Mouse (Mus musculus) macrophage (primary cell): ENCODE measurements around the gene Tuba1a. TPM values are rescaled to one million over a fixed set of nuclear protein-coding genes. Genes with fewer than 3 reads are reported as not detected.
A peak's percentile ranks its signal among the peaks of the same experiment; 100 is the strongest.
"Not testable (repeated sequence)": the region's sequence is repeated elsewhere in the genome, so short reads cannot be mapped to it uniquely, and the experiment has no call there.

Experiments
- H3K27ac ChIP-seq: fragments of 350-480 bp; formaldehyde crosslinking; 2 replicates; pipeline ENCODE4 v1.9.0; 2021
- H3K36me3 ChIP-seq: fragments of 350-480 bp; formaldehyde crosslinking; 2 replicates; pipeline ENCODE4 v1.9.0; 2021; ENCODE audit errors: inconsistent target
- H3K4me3 ChIP-seq: fragments of 350-480 bp; formaldehyde crosslinking; 2 replicates; pipeline ENCODE4 v1.9.0; 2021; ENCODE audit errors: inconsistent target
- H3K79me2 ChIP-seq: fragments of 350-480 bp; formaldehyde crosslinking; 2 replicates; pipeline ENCODE4 v1.9.0; 2021; ENCODE audit errors: inconsistent target
- WGBS: methylation state at CpG from one replicate; pipeline ENCODE4 v1.1.7; 2026; ENCODE audit warnings: inconsistent platforms; ENCODE audit not compliant: missing documents; 5-methylcytosine and 5-hydroxymethylcytosine counted together
- polyA plus RNA-seq: library from polyadenylated mRNA; stranded (reverse); fragments of 250-400 nt; gene quantifications from 3 replicates; pipeline ENCODE4 v1.2.4, GENCODE M21; 2018; ENCODE audit warnings: inconsistent platforms

Tuba1a gene
- polyA plus RNA-seq, 1 experiment from 2014 or later, result 73.9 TPM

DNA sequence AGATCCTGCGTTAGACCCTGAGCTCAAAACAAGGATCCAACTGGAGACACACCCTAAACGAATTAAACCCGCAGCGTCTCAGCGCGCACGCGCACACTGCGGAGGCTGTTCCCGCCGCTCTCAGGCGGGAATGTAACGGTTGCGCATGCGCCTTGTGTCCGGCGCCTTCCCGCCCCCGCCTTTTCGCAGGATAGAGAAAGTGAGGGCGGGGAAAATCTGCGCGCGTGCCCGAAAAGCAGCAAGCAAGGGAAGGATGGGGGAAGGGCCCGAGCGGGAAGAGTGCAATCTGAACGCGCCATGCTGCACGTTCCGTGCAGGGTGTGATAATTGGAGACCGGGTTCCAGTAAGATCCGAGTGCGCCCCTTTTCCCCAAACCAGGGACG is 19.7 kb downstream of the Tuba1a start:
- under 1% methylated on average over 34 of the region's 35 CpGs for WGBS
- Histone ChIP-seq H3K4me3 (peak overlapping the region; percentile 89), H3K36me3 (no peaks in the 10 kb centered on the region), H3K27ac (peak overlapping the region; percentile 95), H3K79me2 (peaks cover 23% of the 10 kb centered on the region)

DNA sequence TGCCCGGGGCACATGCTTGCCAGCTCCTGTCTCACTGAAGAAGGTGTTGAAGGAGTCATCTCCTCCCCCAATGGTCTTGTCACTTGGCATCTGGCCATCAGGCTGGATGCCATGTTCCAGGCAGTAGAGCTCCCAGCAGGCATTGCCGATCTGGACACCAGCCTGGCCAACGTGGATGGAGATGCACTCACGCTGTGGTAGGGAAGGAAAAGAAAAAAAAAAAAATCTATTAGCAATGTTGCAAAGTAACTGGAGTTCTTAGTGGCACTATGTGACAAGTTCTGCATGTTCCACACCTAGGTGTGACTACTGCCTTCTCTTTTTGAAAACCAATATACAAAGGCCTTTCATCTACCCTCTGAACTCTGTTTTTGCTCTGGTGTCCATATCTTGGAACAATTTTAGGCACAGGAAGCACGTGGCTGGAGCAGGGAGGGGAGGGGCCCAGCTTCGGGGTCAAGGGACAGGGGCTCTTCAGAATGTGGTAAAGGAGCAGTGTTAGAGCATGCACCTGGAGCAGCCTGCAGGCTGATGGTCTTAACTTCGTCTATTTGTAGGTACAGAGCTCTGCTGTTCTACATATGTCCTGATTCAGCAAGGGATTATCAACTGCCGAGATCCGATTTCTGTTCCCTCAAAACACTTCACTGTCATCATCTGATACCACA is 20.4 kb downstream of the Tuba1a start:
- peak overlapping the region; percentile 95 for H3K27ac ChIP-seq
- H3K4me3 ChIP-seq, result peak overlapping the region; percentile 89
- H3K79me2 ChIP-seq, result peaks cover 23% of the 10 kb centered on the region
- H3K36me3 ChIP-seq, result not testable (repeated sequence)
- 3% methylated on average over 7 of the region's 9 CpGs for WGBS

DNA sequence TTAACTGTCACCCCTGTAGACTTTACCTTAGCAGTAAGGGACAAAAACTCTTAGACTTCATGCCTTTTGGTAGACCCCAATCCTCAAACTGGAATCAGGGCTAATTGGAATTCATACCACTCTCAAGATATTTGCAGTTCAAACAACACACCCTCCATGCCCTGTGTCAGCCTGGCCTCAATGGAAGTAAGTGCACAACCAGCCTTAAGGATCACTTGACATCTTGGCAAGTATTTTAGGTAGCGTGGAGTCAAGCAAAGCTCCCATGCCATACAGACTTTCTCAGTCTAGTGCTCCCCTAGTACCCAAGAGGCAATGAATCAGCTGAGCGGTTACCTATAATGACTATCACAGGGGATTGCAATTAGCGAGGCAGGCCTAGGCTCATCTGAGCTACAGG is 22.5 kb downstream of the Tuba1a start:
- H3K79me2 ChIP-seq, result peaks cover 23% of the 10 kb centered on the region
- no peak overlapping the region for H3K27ac ChIP-seq
- H3K36me3 ChIP-seq, result no peaks in the 10 kb centered on the region
- 90% methylated on average over 3 of the region's 3 CpGs for WGBS
- H3K4me3 ChIP-seq, result no peak overlapping the region

DNA sequence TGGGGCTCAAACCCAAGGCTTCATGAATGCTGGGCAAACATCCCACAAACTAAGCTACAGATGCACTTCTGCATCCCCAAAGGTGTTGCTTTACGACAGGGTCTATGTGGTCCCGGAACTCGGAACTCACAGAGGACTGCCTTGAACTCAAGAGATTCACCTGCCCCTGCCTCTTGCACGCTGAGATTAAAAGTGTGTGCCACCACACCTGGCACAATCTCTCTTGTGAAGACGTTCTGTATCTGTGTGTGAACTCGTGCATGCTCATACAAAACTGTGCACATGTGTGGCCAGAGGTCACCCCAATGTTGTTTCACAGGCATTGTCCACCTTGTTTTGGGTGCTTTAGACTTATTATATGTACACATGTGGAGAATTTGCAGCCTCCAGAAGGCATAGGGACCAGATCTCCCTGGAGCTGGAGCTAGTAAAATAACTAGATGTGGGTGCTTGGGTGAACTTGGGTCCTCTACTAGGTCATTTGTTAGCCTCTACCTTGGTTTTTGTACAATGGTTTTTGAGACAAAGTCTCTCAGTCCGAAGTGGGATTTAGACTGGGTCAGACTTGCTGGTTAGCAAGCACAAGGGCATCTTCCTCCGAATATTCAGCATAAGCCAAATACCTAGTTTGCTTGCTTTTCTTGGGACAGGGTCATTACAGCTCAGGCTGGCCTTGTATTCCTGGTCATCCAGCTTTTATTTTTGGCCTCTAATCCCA is 23.3 kb downstream of the Tuba1a start:
- 75% methylated on average over 8 of the region's 8 CpGs for WGBS
- no peaks in the 10 kb centered on the region for H3K36me3 ChIP-seq
- H3K4me3 ChIP-seq, result no peak overlapping the region
- H3K79me2 ChIP-seq, result peaks cover 14% of the 10 kb centered on the region
- no peak overlapping the region for H3K27ac ChIP-seq

DNA sequence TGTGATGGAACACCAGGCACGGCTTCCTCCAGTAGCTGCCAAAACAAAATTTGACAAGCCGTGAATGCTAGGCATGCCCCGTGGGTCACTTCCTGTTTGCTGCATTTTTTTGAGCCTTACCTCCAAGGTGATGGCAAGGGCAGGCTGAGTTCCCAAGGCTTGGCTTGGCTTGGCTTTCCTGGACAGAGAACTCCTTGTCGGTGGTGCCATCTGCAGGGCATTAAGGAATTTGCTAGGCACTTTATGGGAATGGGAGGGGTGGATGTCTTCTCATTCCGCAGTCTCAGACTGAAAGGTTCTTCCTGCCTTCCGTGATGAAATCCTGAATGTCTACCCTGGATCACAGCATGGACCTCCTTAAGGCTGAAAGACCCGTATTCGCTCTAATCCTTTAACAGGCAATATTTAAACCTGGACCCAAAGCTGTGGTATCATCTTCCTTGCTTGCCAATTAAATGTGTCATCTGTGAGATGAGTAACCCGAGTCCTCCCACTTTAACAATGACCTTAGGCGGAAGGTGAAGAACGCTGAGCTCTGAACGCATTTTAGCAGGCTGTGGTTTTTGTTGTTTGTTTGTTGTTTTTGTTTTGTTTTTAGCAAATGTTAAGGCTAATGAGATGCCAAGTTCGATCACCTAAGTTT is 24.8 kb downstream of the Tuba1a start:
- 34% methylated on average over 13 of the region's 13 CpGs for WGBS
- Histone ChIP-seq H3K27ac (no peak overlapping the region), H3K4me3 (no peak overlapping the region), H3K36me3 (no peaks in the 10 kb centered on the region), H3K79me2 (peaks cover 9% of the 10 kb centered on the region)

DNA sequence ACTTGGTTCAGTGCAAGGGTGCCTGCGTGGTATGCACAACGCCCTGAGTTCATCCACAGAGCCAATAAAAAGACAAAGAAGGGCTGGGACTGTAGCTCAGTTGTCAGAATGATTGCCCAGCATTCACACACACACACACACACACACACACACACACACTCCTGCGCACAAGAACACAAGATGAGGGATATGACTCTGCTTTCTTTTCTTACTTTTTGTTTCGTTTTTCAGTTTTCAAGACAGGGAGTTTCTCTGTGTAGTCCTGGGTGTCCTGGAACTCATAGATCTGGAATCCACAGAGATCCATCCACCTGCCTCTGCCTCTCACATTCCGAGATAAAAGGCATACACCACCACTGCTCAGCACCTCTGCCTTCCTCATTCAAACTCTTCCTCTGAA is 25.9 kb downstream of the Tuba1a start:
- H3K79me2 ChIP-seq, result no peaks in the 10 kb centered on the region
- H3K4me3 ChIP-seq, result no peak overlapping the region
- no peaks in the 10 kb centered on the region for H3K36me3 ChIP-seq
- no peak overlapping the region for H3K27ac ChIP-seq
- 36% methylated on average over 5 of the region's 5 CpGs for WGBS

DNA sequence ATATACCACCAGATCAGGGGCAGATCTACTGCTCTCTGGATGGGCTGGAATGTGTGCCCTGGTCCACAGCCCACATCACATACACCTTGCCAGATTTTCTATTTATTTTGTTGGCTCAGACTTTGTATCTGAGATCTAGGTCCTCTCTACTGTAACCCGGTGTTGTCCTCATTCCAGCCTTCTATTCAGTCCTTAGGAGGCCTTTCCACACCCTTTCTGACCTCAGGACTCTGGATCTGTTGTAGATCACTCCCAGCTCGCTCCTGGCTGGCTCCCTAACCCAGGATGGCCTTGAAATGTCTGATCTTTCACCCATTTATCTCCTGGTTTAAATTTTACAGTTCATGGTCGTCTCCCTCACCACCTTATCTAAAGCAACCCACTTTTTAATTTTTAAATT is 28.8 kb downstream of the Tuba1a start:
- Histone ChIP-seq H3K27ac (no peak overlapping the region), H3K36me3 (no peaks in the 10 kb centered on the region), H3K79me2 (no peaks in the 10 kb centered on the region), H3K4me3 (no peak overlapping the region)
- 95% methylated on average over 3 of the region's 3 CpGs for WGBS

DNA sequence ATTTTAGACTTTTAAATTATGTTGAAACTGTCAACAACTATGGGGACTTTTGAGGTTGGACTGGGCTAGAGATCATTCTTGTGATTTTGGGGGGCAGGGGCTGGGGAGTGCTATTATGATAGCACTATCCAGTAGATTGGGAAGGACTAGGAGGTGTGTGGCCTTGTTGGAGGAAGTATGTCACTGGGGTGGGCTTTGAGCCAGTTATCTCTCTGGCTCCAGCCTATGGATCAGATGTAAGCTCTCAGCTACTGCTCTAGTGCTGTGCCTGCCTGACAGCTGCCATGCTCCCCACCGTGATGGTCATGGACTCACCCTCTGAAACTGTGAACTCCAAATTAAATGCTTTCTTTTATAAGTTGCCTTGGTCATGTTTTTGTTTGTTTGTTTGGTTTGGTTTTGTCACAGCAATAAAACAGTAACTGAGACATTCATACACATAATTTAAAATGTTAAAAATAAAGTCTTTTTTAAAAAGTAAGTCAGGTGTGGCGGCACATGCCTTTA is 30.4 kb downstream of the Tuba1a start:
- H3K27ac ChIP-seq, result no peak overlapping the region
- 100% methylated on average over 2 of the region's 2 CpGs for WGBS

DNA sequence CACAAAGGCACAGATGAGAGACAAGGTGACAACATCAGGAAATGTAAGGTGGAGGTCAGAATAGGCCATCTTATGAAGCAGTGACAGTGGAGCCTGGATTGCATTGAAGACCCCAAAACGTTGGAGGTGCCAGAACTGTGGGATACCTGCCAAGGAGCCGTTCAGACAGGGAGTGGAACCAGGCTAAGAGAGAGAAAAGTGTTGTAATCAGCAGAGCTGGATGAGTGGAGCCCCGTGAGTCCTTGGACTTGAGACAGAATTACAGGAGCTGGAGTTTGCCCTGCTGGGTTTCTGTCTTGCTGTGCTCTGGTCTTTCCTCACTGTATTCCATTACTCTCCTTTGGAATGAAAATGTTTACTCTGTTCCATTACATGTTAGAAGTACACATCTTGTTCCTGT is 30.9 kb downstream of the Tuba1a start:
- no peaks in the 10 kb centered on the region for H3K36me3 ChIP-seq
- H3K4me3 ChIP-seq, result no peak overlapping the region
- no peak overlapping the region for H3K27ac ChIP-seq
- 72% methylated on average over 3 of the region's 3 CpGs for WGBS
- H3K79me2 ChIP-seq, result no peaks in the 10 kb centered on the region

More for the DNA sequence above, 30.4 kb downstream of the Tuba1a start:
- Histone ChIP-seq H3K36me3 (no peaks in the 10 kb centered on the region), H3K4me3 (no peak overlapping the region), H3K79me2 (no peaks in the 10 kb centered on the region)

DNA sequence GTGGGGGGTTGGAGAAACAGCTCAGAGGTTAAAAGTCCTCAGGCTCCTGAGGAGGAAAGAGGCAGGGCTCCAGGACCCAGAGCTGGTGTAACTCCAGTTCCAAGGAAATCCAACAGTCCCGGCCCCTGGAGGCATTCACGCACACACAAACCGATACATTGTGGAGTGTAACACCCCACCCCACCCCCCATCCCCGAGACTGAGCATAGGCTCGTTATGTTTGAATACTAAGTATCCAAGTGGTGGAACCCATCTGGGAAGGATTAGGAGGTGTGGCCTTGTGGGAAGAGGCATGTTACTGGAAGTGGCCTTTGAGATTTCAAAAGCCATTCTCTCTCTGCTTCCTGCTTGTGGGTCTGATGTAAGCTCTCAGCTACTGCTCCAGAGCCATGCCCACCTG is 32.0 kb downstream of the Tuba1a start:
- Histone ChIP-seq H3K36me3 (no peaks in the 10 kb centered on the region), H3K4me3 (no peak overlapping the region), H3K79me2 (peaks cover 5% of the 10 kb centered on the region; the same call in 1 of the 2 replicates), H3K27ac (no peak overlapping the region)
- 84% methylated on average over 4 of the region's 5 CpGs for WGBS

DNA sequence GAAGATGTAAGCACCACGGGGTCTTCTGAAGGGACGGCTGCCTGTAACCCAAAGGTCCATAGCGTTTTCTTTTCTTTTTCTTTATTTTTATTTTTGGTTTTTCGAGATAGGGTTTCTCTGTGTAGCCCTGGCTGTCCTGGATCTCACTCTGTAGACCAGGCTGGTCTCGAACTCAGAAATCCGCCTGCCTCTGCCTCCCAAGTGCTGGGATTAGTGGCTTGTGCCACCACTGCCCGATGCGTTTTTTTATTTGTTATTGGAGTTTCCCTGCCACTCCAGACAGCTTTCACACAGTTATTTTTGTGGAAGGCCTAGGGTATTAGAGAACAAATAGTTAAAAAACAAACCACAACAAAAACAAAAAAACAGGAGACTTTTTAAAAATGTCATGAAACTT is 35.0 kb downstream of the Tuba1a start:
- H3K27ac ChIP-seq, result peak overlapping the region; percentile 2; the same call in 1 of the 2 replicates
- H3K79me2 ChIP-seq, result peaks cover 23% of the 10 kb centered on the region; the same call in 1 of the 2 replicates
- not testable (repeated sequence) for H3K36me3 ChIP-seq
- peak overlapping the region; percentile 58 for H3K4me3 ChIP-seq
- WGBS, result 9% methylated on average over 8 of the region's 8 CpGs

DNA sequence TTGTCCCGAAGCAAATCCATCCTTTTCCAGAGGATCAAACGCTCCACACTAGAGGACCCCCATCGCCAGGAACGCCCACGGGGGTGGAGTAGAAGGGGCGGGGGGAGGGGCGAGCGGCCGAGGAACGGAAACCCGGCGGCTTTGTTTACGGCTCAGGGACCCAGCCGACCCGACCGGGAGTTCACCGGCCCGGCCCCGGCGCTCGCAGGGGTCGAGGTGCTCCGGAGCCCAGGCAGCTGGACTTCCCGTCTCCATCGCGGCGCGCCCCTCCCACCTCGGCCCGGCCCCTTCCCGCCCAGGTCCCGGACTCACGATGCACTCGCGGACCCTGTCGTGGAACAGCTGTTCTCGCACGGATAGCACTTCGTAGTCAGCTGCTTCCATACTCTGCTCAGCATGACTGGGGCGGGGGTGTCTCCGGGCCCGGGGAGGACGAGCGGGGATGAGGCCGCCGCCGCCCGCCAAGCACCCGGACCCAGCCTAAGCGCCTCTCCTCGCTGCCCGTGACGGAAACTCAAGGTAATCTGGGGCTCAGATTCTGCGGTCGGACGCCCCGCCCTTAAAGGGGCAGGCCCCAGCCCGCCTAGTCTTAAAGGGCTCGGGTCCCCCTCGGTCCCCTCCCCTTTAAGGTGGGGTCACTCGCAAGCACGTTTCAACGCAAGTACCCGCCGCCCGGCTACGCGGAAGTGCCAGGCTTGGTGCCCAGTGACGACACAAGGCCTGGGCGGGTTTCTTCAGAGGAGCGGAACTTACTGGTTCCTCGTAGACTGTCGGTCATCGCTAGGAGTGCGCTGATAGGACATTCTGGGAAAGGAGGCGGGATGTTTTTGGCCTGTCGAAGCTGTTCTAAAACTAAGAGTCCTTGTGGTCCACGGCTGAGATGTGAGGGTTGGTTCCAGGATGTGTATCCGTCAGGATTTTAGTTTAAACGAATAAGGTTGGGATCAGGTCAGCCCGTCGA is 35.7 kb downstream of the Tuba1a start, which contains the start of gene Lmbr1l:
Gene Lmbr1l (minus strand): TSS at position 694 of the 961 bp plus-strand sequence.
- Histone ChIP-seq H3K4me3 (peak within 1 kb of the TSS; percentile 58), H3K27ac (peak within 1 kb of the TSS; percentile 2; the same call in 1 of the 2 replicates), H3K36me3 (peaks cover under 1% of the 10 kb centered on the region; the same call in 1 of the 2 replicates), H3K79me2 (peaks cover 23% of the 10 kb centered on the region; the same call in 1 of the 2 replicates)
- WGBS, result under 1% methylated on average over 78 of the region's 82 CpGs

DNA sequence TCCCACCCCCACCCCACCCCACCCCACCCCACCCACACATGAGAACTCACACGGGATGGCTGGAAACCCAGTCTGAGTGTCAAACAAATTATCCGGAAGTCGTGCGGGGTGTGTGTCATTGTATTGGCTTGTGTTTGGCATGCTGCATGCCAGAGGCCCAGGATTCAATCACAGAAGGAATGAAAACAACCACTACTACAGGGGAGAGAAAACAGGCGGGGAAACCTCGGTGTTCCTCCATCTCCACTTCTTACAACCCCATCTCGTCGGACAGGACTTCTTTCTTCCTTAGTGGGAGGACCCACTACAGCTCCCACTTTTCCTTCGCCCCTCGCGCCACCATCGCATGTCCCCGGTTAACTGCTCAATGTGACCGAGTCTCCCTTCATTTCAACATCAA is 36.4 kb downstream of the Tuba1a start:
- no peak overlapping the region for H3K27ac ChIP-seq
- H3K4me3 ChIP-seq, result peak overlapping the region; percentile 58
- WGBS, result under 1% methylated on average over 14 of the region's 14 CpGs

DNA sequence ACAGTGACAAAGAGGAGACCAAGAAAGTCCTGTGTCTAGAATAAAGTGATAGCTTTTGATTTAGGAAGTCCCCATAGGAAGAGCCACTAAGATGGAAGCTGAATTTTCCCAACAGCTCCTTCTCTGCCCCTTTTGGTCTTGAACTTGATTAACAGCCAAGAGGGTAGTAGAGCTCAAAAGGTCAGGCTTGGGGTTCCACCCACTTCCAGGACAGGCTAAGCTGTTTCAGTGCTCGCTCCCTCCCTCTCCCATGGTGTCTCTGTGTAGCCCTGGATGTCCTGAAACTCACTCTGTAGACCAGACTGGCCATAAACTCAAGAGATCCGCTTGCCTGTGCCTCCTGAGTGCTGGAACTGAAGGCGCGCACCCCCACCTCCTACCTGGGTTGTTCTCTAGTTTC is 37.5 kb downstream of the Tuba1a start:
- H3K4me3 ChIP-seq, result no peak overlapping the region
- H3K79me2 ChIP-seq, result peaks cover 23% of the 10 kb centered on the region; the same call in 1 of the 2 replicates
- 92% methylated on average over 4 of the region's 4 CpGs for WGBS
- peaks cover 12% of the 10 kb centered on the region; the same call in 1 of the 2 replicates for H3K36me3 ChIP-seq
- H3K27ac ChIP-seq, result no peak overlapping the region

More for the DNA sequence above, 36.4 kb downstream of the Tuba1a start:
- Histone ChIP-seq H3K36me3 (peaks cover 7% of the 10 kb centered on the region; the same call in 1 of the 2 replicates), H3K79me2 (peaks cover 23% of the 10 kb centered on the region; the same call in 1 of the 2 replicates)
